Mouse (Mus musculus): ENCODE measurements around the gene Lrrc29. TPM values are rescaled to one million over a fixed set of nuclear protein-coding genes. Genes with fewer than 3 reads are reported as not detected.
A peak's percentile ranks its signal among the peaks of the same experiment; 100 is the strongest.

The Lrrc29 gene
- polyA plus RNA-seq, 1 experiment from 2014 or later: 3.9 TPM

DNA sequence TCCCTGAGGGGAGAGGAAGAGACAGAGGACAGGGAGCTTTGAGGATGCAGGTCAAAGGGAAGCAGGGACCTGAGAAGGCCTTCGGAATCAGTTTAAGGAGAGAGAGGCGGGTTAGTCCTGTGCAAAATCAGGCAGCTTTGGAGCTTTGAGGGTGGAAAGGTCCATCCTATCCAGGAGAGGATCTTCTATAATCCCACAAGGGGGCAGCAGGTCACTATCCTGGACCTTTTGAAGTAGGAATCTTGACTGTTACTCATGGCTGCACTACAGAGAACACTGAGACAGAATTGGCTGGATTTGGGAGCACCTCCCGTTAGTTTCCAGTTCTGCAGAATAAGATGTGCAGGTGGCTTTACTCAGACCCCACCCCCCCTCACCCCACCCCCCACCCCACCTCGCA is 33.6 kb upstream of the Lrrc29 start:
- 0 out of 2 replicates have a peak, but pooled peaks have one; percentile 26 for ATAC-seq
- H3K27me3 ChIP-seq (replicated peaks; ENCODE audit: control insufficient read depth, insufficient read depth, low read length): no peaks in the 10 kb centered on the region
- H3K9me3 ChIP-seq (ENCODE audit: control insufficient read depth): no peaks in the 10 kb centered on the region
- WGBS: 49% methylated on average over 4 of the region's 4 CpGs
- no peaks in the 10 kb centered on the region for H3K36me3 ChIP-seq (ENCODE audit: control insufficient read depth, insufficient read depth)
- no peak overlapping the region for H3K9ac ChIP-seq (ENCODE audit: low read depth, low read length)
- no peak overlapping the region for H3K27ac ChIP-seq (ENCODE audit: low read depth, low read length)
- TF ChIP-seq CTCF (IDR thresholded peaks at IDR 0.05; ENCODE audit: low read depth): peak; percentile 79
- peaks cover 2% of the 10 kb centered on the region; the same call in 1 of the 2 replicates for H3K4me1 ChIP-seq (replicated peaks; ENCODE audit: control insufficient read depth, insufficient read depth, low read length)
- no peak overlapping the region for H3K4me3 ChIP-seq (ENCODE audit: low read depth, low read length)
- no peak overlapping the region for H3K4me2 ChIP-seq (replicated peaks; ENCODE audit: low read depth)

DNA sequence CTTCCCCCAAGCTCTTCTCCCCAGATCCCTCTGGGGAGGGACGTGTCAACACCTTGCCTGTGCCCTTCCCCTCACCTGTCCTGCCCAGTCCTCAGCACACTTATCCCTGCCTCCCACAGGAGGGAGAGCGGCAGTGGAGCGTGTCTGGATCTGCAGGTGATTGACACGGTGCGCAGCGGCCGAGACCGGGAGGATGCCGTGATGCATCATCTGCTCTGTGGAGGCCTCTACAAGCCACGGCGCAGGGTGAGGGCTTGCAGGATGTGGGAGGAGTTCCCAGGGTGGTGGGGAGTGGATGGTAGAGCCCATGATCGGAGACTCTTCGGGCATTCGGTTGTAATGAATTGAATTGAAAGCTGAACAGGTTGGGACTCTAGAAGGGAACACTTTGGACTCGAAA is 33.1 kb upstream of the Lrrc29 start:
- WGBS: 68% methylated on average over 15 of the region's 15 CpGs
- Histone ChIP-seq H3K27me3 (replicated peaks; ENCODE audit: control insufficient read depth, insufficient read depth, low read length) (no peaks in the 10 kb centered on the region), H3K36me3 (ENCODE audit: control insufficient read depth, insufficient read depth) (no peaks in the 10 kb centered on the region), H3K4me3 (ENCODE audit: low read depth, low read length) (no peak overlapping the region), H3K9me3 (ENCODE audit: control insufficient read depth) (no peaks in the 10 kb centered on the region), H3K9ac (ENCODE audit: low read depth, low read length) (no peak overlapping the region), H3K4me2 (replicated peaks; ENCODE audit: low read depth) (no peak overlapping the region), H3K4me1 (replicated peaks; ENCODE audit: control insufficient read depth, insufficient read depth, low read length) (peaks cover 2% of the 10 kb centered on the region; the same call in 1 of the 2 replicates), H3K27ac (ENCODE audit: low read depth, low read length) (no peak overlapping the region)
- no peak for TF ChIP-seq CTCF (IDR thresholded peaks at IDR 0.05; ENCODE audit: low read depth)
- ATAC-seq: no peak

DNA sequence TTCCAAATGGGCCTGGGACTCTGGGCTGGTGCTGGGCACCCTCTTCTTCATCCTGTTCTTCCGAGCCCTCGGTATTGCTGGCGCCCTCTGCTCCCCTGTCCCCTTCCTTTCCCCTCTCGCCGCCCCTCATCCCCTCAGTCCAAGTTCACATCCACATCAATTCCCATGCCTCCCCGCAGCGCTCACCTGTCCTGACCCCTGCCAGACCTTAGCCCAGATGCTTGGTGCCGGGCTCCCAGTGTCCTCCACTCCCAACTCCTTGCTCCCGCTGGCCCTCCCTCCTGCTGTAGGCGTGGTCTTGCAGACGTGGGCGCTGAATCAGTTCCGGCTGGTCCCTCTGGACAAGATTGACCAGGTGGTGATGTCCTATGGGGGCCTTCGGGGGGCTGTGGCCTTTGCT is 30.6 kb upstream of the Lrrc29 start:
- WGBS: 87% methylated on average over 14 of the region's 14 CpGs
- H3K9ac ChIP-seq (ENCODE audit: low read depth, low read length): no peak overlapping the region
- no peak for TF ChIP-seq CTCF (IDR thresholded peaks at IDR 0.05; ENCODE audit: low read depth)
- no peaks in the 10 kb centered on the region for H3K27me3 ChIP-seq (replicated peaks; ENCODE audit: control insufficient read depth, insufficient read depth, low read length)
- H3K4me2 ChIP-seq (replicated peaks; ENCODE audit: low read depth): no peak overlapping the region
- H3K36me3 ChIP-seq (ENCODE audit: control insufficient read depth, insufficient read depth): no peaks in the 10 kb centered on the region
- no peak overlapping the region for H3K27ac ChIP-seq (ENCODE audit: low read depth, low read length)
- H3K4me3 ChIP-seq (ENCODE audit: low read depth, low read length): no peak overlapping the region
- ATAC-seq: no peak
- 0 out of 2 replicates have a peak, but pooled peaks cover 2% of the 10 kb centered on the region for H3K4me1 ChIP-seq (replicated peaks; ENCODE audit: control insufficient read depth, insufficient read depth, low read length)
- no peaks in the 10 kb centered on the region for H3K9me3 ChIP-seq (ENCODE audit: control insufficient read depth)

DNA sequence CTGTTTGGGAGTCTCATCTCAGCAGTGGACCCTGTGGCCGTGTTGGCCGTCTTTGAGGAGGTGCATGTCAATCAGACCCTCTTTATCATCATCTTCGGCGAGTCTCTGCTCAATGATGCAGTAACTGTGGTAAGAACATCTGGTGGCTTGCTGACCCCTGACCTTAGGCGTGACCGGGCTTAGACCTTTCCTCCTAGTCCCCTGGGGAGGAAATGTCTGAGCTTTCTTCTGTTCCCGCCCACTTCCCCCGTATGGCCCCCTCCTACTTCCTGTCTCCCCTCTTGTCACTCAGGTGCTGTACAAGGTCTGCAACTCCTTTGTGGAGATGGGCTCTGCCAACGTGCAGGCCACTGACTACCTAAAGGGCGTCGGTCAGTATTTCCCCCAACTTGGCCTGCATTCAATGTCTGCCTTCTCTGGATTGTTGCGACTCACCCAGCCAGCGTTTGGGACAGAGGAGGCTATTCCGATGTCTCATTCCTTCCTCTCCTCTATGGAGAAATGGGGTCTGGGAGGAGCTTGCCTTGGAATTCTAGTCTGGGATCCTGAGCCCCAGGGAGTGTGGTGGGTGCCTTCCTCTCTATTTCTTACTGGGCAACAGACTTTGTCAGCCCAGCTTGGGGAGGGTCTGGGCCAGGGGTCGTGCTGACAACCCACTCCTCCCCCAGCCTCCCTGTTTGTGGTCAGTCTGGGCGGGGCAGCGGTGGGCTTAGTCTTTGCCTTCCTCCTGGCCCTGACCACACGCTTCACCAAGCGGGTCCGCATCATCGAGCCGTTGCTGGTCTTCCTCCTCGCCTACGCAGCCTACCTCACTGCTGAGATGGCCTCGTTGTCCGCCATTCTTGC is 29.3 kb upstream of the Lrrc29 start:
- no peak for TF ChIP-seq CTCF (IDR thresholded peaks at IDR 0.05; ENCODE audit: low read depth)
- Histone ChIP-seq H3K4me2 (replicated peaks; ENCODE audit: low read depth) (no peak overlapping the region), H3K9me3 (ENCODE audit: control insufficient read depth) (no peaks in the 10 kb centered on the region), H3K27ac (ENCODE audit: low read depth, low read length) (no peak overlapping the region), H3K4me3 (ENCODE audit: low read depth, low read length) (no peak overlapping the region), H3K36me3 (ENCODE audit: control insufficient read depth, insufficient read depth) (no peaks in the 10 kb centered on the region), H3K27me3 (replicated peaks; ENCODE audit: control insufficient read depth, insufficient read depth, low read length) (peaks cover 6% of the 10 kb centered on the region; the same call in 1 of the 2 replicates), H3K9ac (ENCODE audit: low read depth, low read length) (no peak overlapping the region), H3K4me1 (replicated peaks; ENCODE audit: control insufficient read depth, insufficient read depth, low read length) (0 out of 2 replicates have a peak, but pooled peaks cover 2% of the 10 kb centered on the region)
- WGBS: 76% methylated on average over 26 of the region's 26 CpGs
- no peak for ATAC-seq

DNA sequence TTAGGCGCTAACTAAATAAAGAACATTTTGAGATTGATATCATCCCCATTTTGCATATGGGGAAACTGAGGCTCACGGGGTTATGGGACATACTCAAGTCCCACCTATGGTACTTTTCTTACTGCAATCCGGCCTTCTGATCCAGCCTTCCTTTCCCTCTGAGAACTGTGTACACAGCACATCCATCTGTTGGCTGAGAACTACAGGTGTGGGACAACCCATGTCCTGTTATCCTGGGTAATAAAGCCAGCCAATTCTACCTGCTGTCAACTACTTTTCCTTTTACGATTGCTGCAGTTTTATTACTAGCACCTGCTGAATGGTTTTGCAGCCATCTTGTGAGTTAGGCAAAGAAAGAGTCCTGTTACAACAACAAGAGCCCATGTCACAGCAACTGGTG is 28.5 kb upstream of the Lrrc29 start:
- H3K9me3 ChIP-seq (ENCODE audit: control insufficient read depth): no peaks in the 10 kb centered on the region
- no peak overlapping the region for H3K9ac ChIP-seq (ENCODE audit: low read depth, low read length)
- WGBS: 61% methylated on average over 4 of the region's 4 CpGs
- no peak overlapping the region for H3K4me2 ChIP-seq (replicated peaks; ENCODE audit: low read depth)
- 0 out of 2 replicates have a peak, but pooled peaks cover 2% of the 10 kb centered on the region for H3K4me1 ChIP-seq (replicated peaks; ENCODE audit: control insufficient read depth, insufficient read depth, low read length)
- H3K4me3 ChIP-seq (ENCODE audit: low read depth, low read length): no peak overlapping the region
- ATAC-seq: peak; percentile 57
- no peak overlapping the region for H3K27ac ChIP-seq (ENCODE audit: low read depth, low read length)
- H3K27me3 ChIP-seq (replicated peaks; ENCODE audit: control insufficient read depth, insufficient read depth, low read length): peaks cover 14% of the 10 kb centered on the region; the same call in 1 of the 2 replicates
- H3K36me3 ChIP-seq (ENCODE audit: control insufficient read depth, insufficient read depth): no peaks in the 10 kb centered on the region
- no peak for TF ChIP-seq CTCF (IDR thresholded peaks at IDR 0.05; ENCODE audit: low read depth)

DNA sequence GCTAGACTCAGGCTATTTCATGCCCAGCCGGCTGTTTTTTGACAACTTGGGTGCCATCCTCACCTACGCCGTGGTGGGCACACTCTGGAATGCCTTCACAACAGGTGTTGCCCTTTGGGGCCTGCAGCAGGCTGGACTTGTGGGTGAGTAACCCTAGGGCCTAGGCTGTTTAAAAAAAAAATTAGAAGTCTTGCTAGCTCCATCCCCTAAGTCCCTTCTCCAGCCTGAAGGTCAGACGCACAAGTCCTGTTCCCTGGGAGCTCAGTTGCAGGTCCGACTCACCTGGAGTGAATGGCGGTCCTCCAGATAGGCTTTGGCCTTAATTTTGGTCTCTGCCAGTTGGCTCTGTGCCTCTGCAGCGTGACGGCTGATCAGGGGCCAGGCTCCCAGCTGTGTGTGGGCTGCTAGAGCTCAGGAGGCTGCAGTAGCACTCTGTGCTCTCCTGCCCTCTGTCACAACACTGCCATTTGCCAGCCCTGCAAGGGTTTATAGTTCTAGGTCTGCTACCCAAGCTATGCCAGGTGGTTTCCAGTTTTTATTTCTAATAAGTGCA is 27.6 kb upstream of the Lrrc29 start:
- H3K4me1 ChIP-seq (replicated peaks; ENCODE audit: control insufficient read depth, insufficient read depth, low read length): 0 out of 2 replicates have a peak, but pooled peaks cover 2% of the 10 kb centered on the region
- H3K9ac ChIP-seq (ENCODE audit: low read depth, low read length): no peak overlapping the region
- no peak for ATAC-seq
- no peak for TF ChIP-seq CTCF (IDR thresholded peaks at IDR 0.05; ENCODE audit: low read depth)
- peaks cover 14% of the 10 kb centered on the region; the same call in 1 of the 2 replicates for H3K27me3 ChIP-seq (replicated peaks; ENCODE audit: control insufficient read depth, insufficient read depth, low read length)
- H3K4me2 ChIP-seq (replicated peaks; ENCODE audit: low read depth): no peak overlapping the region
- H3K27ac ChIP-seq (ENCODE audit: low read depth, low read length): no peak overlapping the region
- WGBS: 87% methylated on average over 8 of the region's 8 CpGs
- no peaks in the 10 kb centered on the region for H3K36me3 ChIP-seq (ENCODE audit: control insufficient read depth, insufficient read depth)
- no peaks in the 10 kb centered on the region for H3K9me3 ChIP-seq (ENCODE audit: control insufficient read depth)
- no peak overlapping the region for H3K4me3 ChIP-seq (ENCODE audit: low read depth, low read length)
